Mouse (Mus musculus) right cerebral cortex, adult 18-20 months (tissue): ENCODE measurements at regions not wholly inside any gene's neighbourhood (a gene's known extent, or its start where the extent isn't known, plus 50 kb on each side); places are given as distances from the start of the nearest gene placed in this dataset.

ENCODE experiments used
- DNase-seq: peaks from one replicate; pipeline ENCODE4 v3.0.0; 2022; ENCODE audit warnings: mixed read lengths

- no peak for DNase-seq
Measured at GRCm38 (mm10) chr9:90828701-90829100, 533.5 kb upstream of the Zic4 start.

GRCm38 (mm10) chr9:90830704-90831103, 531.5 kb upstream of the Zic4 start:
- DNase-seq: no peak

- DNase-seq: no peak
Measured at GRCm38 (mm10) chr9:90833743-90834539, 528.3 kb upstream of the Zic4 start.

- DNase-seq: no peak
Measured at GRCm38 (mm10) chr9:90838184-90838926, 523.9 kb upstream of the Zic4 start.

GRCm38 (mm10) chr9:90851044-90851443, 511.2 kb upstream of the Zic4 start:
- no peak for DNase-seq

- DNase-seq: no peak
Measured at GRCm38 (mm10) chr9:90871636-90872035, 490.6 kb upstream of the Zic4 start.

- DNase-seq: no peak
Measured at GRCm38 (mm10) chr9:90884467-90884866, 477.7 kb upstream of the Zic4 start.

GRCm38 (mm10) chr9:90887405-90887804, 474.8 kb upstream of the Zic4 start:
- DNase-seq: no peak

- DNase-seq: no peak
Measured at GRCm38 (mm10) chr9:90890801-90891200, 471.4 kb upstream of the Zic4 start.

- DNase-seq: no peak
Measured at GRCm38 (mm10) chr9:90892816-90893215, 469.4 kb upstream of the Zic4 start.

GRCm38 (mm10) chr9:90903557-90903956, 458.7 kb upstream of the Zic4 start:
- DNase-seq: no peak

GRCm38 (mm10) chr9:90906106-90906505, 456.1 kb upstream of the Zic4 start:
- DNase-seq: no peak

GRCm38 (mm10) chr9:90906684-90907083, 455.5 kb upstream of the Zic4 start:
- no peak for DNase-seq

- DNase-seq: no peak
Measured at GRCm38 (mm10) chr9:90954613-90955012, 407.6 kb upstream of the Zic4 start.

- DNase-seq: no peak
Measured at GRCm38 (mm10) chr9:90961436-90961835, 400.8 kb upstream of the Zic4 start.

GRCm38 (mm10) chr9:90964043-90964442, 398.2 kb upstream of the Zic4 start:
- no peak for DNase-seq

- no peak for DNase-seq
Measured at GRCm38 (mm10) chr9:90978730-90979129, 383.5 kb upstream of the Zic4 start.

- DNase-seq: peak; percentile 3
Measured at GRCm38 (mm10) chr9:90980023-90980802, 382.0 kb upstream of the Zic4 start.

- DNase-seq: no peak
Measured at GRCm38 (mm10) chr9:90999178-90999577, 363.0 kb upstream of the Zic4 start.

- DNase-seq: no peak
Measured at GRCm38 (mm10) chr9:91004214-91004613, 358.0 kb upstream of the Zic4 start.

GRCm38 (mm10) chr9:91040546-91040945, 321.7 kb upstream of the Zic4 start:
- no peak for DNase-seq

- DNase-seq: no peak
Measured at GRCm38 (mm10) chr9:91048569-91048968, 313.6 kb upstream of the Zic4 start.

GRCm38 (mm10) chr9:91053065-91053793, 309.0 kb upstream of the Zic4 start:
- no peak for DNase-seq
